Mouse (Mus musculus) megakaryocyte-erythroid progenitor cell, adult 5-6 weeks (primary cell): Measurements from ENCODE around the gene Smtnl1. TPM values are rescaled to one million over a fixed set of nuclear protein-coding genes. Genes with fewer than 3 reads are reported as not detected.
"Not testable (repeated sequence)": the region's sequence is repeated elsewhere in the genome, so short reads cannot be mapped to it uniquely, and the experiment has no call there.

Source experiments
- ATAC-seq: replicated peaks from 2 replicates; pipeline ENCODE4 v1.8.0; 2016; ENCODE audit warnings: mild to moderate bottlenecking, inconsistent platforms; ENCODE audit not compliant: severe bottlenecking, poor library complexity, low FRiP score, low TSS enrichment
- total RNA-seq, 2 experiments: library from RNA; stranded (forward) in 1 of 2; stranded (reverse) in 1 of 2; fragments of 200-1000, 215-1000 nt in 1 of 2; fragments of >200 nt in 1 of 2; fragmentation: Nextera tagmentation in 1 of 2; gene quantifications; 2 replicates each; pipeline ENCODE4 v1.2.3; 2014 to 2017

Smtnl1 gene
- total RNA-seq, 2 experiments from 2014 or later, result not detected

GRCm38 (mm10) chr2:84838993-84839980 is 16.8 kb upstream of the Smtnl1 start:
- ATAC-seq, result 0 out of 2 replicates have a peak, but pooled peaks have one; percentile 12

GRCm38 (mm10) chr2:84838593-84838949 is 16.1 kb upstream of the Smtnl1 start, which contains the start of gene Slc43a1:
Gene Slc43a1, plus strand, starts transcription at chr2:84838850.
- no peak for ATAC-seq

GRCm38 (mm10) chr2:84837817-84838592 is 15.6 kb upstream of the Smtnl1 start:
- ATAC-seq, result no peak

- no peak for ATAC-seq
These were observed 14.7 kb upstream of the Smtnl1 start for GRCm38 (mm10) chr2:84837107-84837506.

- peak; percentile 51 for ATAC-seq
These were observed 9.4 kb upstream of the Smtnl1 start for GRCm38 (mm10) chr2:84831666-84832391.

- ATAC-seq, result peak; percentile 64
These were observed 5.0 kb upstream of the Smtnl1 start for GRCm38 (mm10) chr2:84827283-84827920.

- peak; percentile 85 for ATAC-seq
These were observed 4.2 kb upstream of the Smtnl1 start, which contains the start of gene Timm10 for GRCm38 (mm10) chr2:84826488-84827282. Gene Timm10, plus strand, starts transcription at chr2:84826997.

- ATAC-seq, result no peak
These were observed 785 bp upstream of the Smtnl1 start for GRCm38 (mm10) chr2:84823237-84823636.

- ATAC-seq, result no peak
These were observed 2.6 kb downstream of the Smtnl1 start for GRCm38 (mm10) chr2:84819861-84820260.

GRCm38 (mm10) chr2:84812676-84813075 is 9.8 kb downstream of the Smtnl1 start:
- no peak for ATAC-seq

GRCm38 (mm10) chr2:84811880-84812279 is 10.6 kb downstream of the Smtnl1 start:
- ATAC-seq, result peak; percentile 87

GRCm38 (mm10) chr2:84810886-84811577 is 11.4 kb downstream of the Smtnl1 start:
- ATAC-seq, result peak; percentile 52

- no peak for ATAC-seq
These were observed 11.9 kb downstream of the Smtnl1 start for GRCm38 (mm10) chr2:84810526-84810885.

GRCm38 (mm10) chr2:84809330-84809729 is 13.1 kb downstream of the Smtnl1 start:
- no peak for ATAC-seq

- ATAC-seq, result no peak
These were observed 15.9 kb downstream of the Smtnl1 start for GRCm38 (mm10) chr2:84806546-84806945.

GRCm38 (mm10) chr2:84803963-84804362 is 18.5 kb downstream of the Smtnl1 start:
- no peak for ATAC-seq

GRCm38 (mm10) chr2:84801223-84801622 is 21.2 kb downstream of the Smtnl1 start:
- not testable (repeated sequence) for ATAC-seq

- no peak for ATAC-seq
These were observed 22.1 kb downstream of the Smtnl1 start for GRCm38 (mm10) chr2:84800304-84800703.
